Comparison of ENCODE assay signal across 8 mouse cellular contexts in the genomic region with DNA sequence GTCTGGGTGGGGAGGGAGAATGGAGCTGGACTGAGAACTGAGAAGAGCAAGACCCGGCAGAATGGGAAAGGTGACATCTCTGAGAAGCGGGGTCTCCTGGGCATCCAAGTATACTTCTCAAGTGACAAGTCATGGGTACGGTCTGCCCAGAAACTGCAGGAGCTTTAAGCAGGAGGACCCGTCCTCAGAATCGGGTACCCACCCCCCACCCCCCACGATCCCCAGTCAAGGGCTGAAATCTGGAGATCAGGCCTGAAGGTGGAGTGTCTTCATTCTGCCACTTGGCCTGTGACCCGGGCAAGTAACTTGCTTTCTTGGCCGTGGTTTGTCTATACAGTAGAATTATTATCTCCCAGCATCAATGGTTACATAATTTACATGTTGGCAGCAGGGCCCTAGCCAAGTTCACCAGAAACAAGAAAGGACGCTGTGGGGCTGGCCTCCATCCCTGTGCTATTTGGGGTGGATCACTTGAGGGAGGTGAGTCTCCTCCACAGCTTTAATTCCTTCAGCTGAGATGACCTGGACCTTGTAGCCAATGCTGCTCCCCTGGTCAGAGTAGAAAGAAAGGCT. TPM values are rescaled to one million over a fixed set of nuclear protein-coding genes. Genes with fewer than 3 reads are reported as not detected.
DNase-seq lines count a peak whose midpoint lies in the region; ATAC-seq and TF ChIP-seq lines count a peak whose summit lies in the region.

No protein-coding gene starts in this region.

- ATAC-seq in forebrain, embryonic 12.5 days (ENCODE audit: low FRiP score): no peak
- ATAC-seq in liver, embryonic 13.5 days (ENCODE audit: low read depth): no peak; the same call in 1 of the 2 replicates

- H3K9me3 ChIP-seq in forebrain, embryonic 12.5 days: no peaks in the 10 kb centered on the region
- H3K9me3 ChIP-seq in liver, embryonic 13.5 days (replicated peaks): no peaks in the 10 kb centered on the region

- no peaks in the 10 kb centered on the region for H3K36me3 ChIP-seq in forebrain, embryonic 12.5 days (replicated peaks)
- H3K36me3 ChIP-seq in liver, embryonic 13.5 days: no peaks in the 10 kb centered on the region

- 6% methylated on average over 9 of the region's 9 CpGs for WGBS in forebrain, embryonic 12.5 days
- WGBS in liver, embryonic 13.5 days (ENCODE audit: insufficient replicate concordance): 11% methylated on average over 9 of the region's 9 CpGs

- H3K27me3 ChIP-seq in forebrain, embryonic 12.5 days: peaks cover 48% of the 10 kb centered on the region
- H3K27me3 ChIP-seq in liver, embryonic 13.5 days: peaks cover 91% of the 10 kb centered on the region

- H3K4me1 ChIP-seq in bone marrow macrophage, adult 2 months (ENCODE audit: control insufficient read depth, insufficient read depth, low read length): no peaks in the 10 kb centered on the region; the same call in 1 of the 2 replicates
- H3K4me1 ChIP-seq in forebrain, embryonic 12.5 days: peaks cover 55% of the 10 kb centered on the region
- peaks cover 15% of the 10 kb centered on the region for H3K4me1 ChIP-seq in liver, embryonic 13.5 days (replicated peaks)

- no peak for TF ChIP-seq POLR2A in bone marrow macrophage, adult 2 months (IDR thresholded peaks at IDR 0.05; ENCODE audit: borderline replicate concordance, low read depth, low read length)

- H3K4me2 ChIP-seq in forebrain, embryonic 12.5 days: peak overlapping the region; percentile 96
- peak overlapping the region; percentile 71 for H3K4me2 ChIP-seq in liver, embryonic 13.5 days

- TF ChIP-seq CTCF in layer of hippocampus, adult 2 months (conservative IDR thresholded peaks at IDR 0.05): no peak
- TF ChIP-seq CTCF in bone marrow macrophage, adult 2 months (IDR thresholded peaks at IDR 0.05; ENCODE audit: low read depth, low read length): no peak

- peak overlapping the region; percentile 99 for H3K27ac ChIP-seq in layer of hippocampus, adult 2 months
- H3K27ac ChIP-seq in bone marrow macrophage, adult 2 months (ENCODE audit: insufficient read depth, low read depth, low read length): no peak overlapping the region
- peak overlapping the region; percentile 79 for H3K27ac ChIP-seq in forebrain, embryonic 12.5 days
- no peak overlapping the region for H3K27ac ChIP-seq in liver, embryonic 13.5 days

- no peak for DNase-seq in layer of hippocampus, adult 2 months (ENCODE audit: low spot score in 2 of 2)
- DNase-seq in layer of hippocampus, postnatal 25 days (ENCODE audit: extremely low spot score in 1 of 2, low spot score in 1 of 2): no peak
- DNase-seq in liver, embryonic 13.5 days: no peak
- DNase-seq in adipocyte (ENCODE audit: low spot score): no peak
- no peak for DNase-seq in spleen, postnatal 36 days (ENCODE audit: low spot score in 2 of 2)
- no peak for DNase-seq in ovary, postnatal 10 days (ENCODE audit: low spot score)

- H3K9ac ChIP-seq in forebrain, embryonic 12.5 days: peak overlapping the region; percentile 78
- peak overlapping the region; percentile 59 for H3K9ac ChIP-seq in liver, embryonic 13.5 days

- peak overlapping the region; percentile 79 for H3K4me3 ChIP-seq in layer of hippocampus, adult 2 months
- peak overlapping the region; percentile 77 for H3K4me3 ChIP-seq in bone marrow macrophage, adult 2 months (ENCODE audit: insufficient read depth, low read length)
- peak overlapping the region; percentile 61 for H3K4me3 ChIP-seq in forebrain, embryonic 12.5 days (replicated peaks)
- peak overlapping the region; percentile 62 for H3K4me3 ChIP-seq in liver, embryonic 13.5 days (replicated peaks)

RNA-seq across cellular contexts. Expression of a gene that starts 34.3 kb away (rescaled TPM):
- 100 to 1,000 TPM; 163 to 165 TPM for total RNA-seq in layer of hippocampus, adult 2 months (2021)
- 100 to 1,000 TPM; 139 to 148 TPM for total RNA-seq in layer of hippocampus, postnatal 25 days (2021)
- polyA plus RNA-seq in bone marrow macrophage, adult 2 months (2012; ENCODE audit: insufficient read depth, insufficient read length, missing spikeins): not detected in 2 replicates
- polyA plus RNA-seq in forebrain, embryonic 12.5 days (2016; fragmentation: Nextera tagmentation; extraction: Ambion mirVana): 19.9 and 20.5 TPM in 2 replicates
- not detected in 2 replicates for polyA plus RNA-seq in liver, embryonic 13.5 days (2015; fragmentation: Nextera tagmentation; extraction: Ambion mirVana)

RNA-seq across cellular contexts. Expression of a gene that starts 53.1 kb away (rescaled TPM):
- 10 to 100 TPM; 55.9 to 56.2 TPM for total RNA-seq in layer of hippocampus, adult 2 months (2021)
- total RNA-seq in layer of hippocampus, postnatal 25 days (2021): 10 to 100 TPM; 45.4 to 49.9 TPM
- polyA plus RNA-seq in bone marrow macrophage, adult 2 months (2012; ENCODE audit: insufficient read depth, insufficient read length, missing spikeins): not detected in 2 replicates
- 3.0 and 3.1 TPM in 2 replicates for polyA plus RNA-seq in forebrain, embryonic 12.5 days (2016; fragmentation: Nextera tagmentation; extraction: Ambion mirVana)
- polyA plus RNA-seq in liver, embryonic 13.5 days (2015; fragmentation: Nextera tagmentation; extraction: Ambion mirVana): 0.13 and 0.19 TPM in 2 replicates

Comparison
In these comparisons a context has a peak if more than half of its experiments do, and no peak if none do; other contexts are left out.
1. H3K27ac ChIP-seq: peak in layer of hippocampus, adult 2 months (single experiment) and forebrain, embryonic 12.5 days (single experiment); none in bone marrow macrophage, adult 2 months (single experiment) and liver, embryonic 13.5 days (single experiment).
2. RNA of a gene that starts 34.3 kb away (polyA plus RNA-seq): 19.9 to 20.5 TPM in forebrain, embryonic 12.5 days; not detected in liver, embryonic 13.5 days and not detected in bone marrow macrophage, adult 2 months; every median in the first group is over 10 times any median in the second.
3. Peak in every context shown above with its lines, with median percentiles within 50 percentile points of each other: H3K4me3 ChIP-seq.